1 mouse cellular context compared by ENCODE assay signal in the genomic region with DNA sequence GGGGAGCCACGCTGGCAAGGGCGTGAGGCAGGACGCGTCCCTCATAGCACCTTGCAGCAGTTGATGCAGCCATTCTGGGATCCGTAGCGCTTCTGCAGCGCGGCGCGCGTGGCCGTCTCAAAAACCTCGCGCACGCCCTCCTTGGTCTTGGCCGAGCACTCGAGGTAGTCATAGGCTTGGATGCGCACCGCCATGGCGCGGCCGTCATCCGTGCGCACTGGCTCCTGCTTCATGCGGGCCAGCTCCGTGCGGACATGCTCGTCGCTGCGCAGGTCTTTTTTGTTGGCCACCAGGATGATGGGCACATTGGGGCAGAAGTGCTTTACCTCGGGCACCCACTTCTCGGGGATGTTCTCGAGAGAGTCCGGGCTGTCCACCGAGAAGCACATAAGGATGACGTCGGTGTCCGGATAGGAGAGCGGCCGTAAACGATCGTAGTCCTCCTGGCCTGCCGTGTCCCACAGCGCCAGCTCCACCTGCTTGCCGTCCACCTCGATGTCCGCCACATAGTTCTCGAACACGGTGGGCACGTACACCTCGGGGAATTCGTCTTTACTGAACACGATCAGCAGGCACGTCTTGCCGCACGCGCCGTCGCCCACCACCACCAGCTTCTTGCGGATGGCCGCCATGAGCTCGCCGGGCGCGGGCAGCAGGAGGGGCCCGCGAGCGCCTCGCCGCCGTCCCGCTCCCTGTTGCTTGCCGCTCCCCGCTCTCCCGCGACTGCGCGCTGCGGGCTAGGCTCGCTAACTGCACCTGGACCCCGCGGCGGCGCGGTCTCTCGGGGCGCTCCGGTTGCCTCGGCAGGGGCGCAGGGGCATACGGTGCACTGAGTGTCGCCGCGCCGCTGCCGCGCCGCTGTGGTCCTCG.
TF ChIP-seq lines count a peak whose summit lies in the region.

No protein-coding gene starts in this region.

TF ChIP-seq in CH12.LX, 34 proteins besides CTCF, POLR2A, EP300 and RAD21 (continued from another document):
- TF ChIP-seq BHLHE40 (IDR thresholded peaks at IDR 0.05; ENCODE audit: low read depth, low read length) (peak; percentile 26; the same call in 1 of the 2 replicates), MXI1 (IDR thresholded peaks at IDR 0.05; ENCODE audit: low read depth, low read length) (no peak; the same call in 1 of the 2 replicates), JUN (IDR thresholded peaks at IDR 0.05; ENCODE audit: insufficient read depth, low read depth, low read length) (no peak), ETS1 (conservative IDR thresholded peaks at IDR 0.05; ENCODE audit: low read depth, low read length) (no peak), SMC3 (IDR thresholded peaks at IDR 0.05; ENCODE audit: low read depth, low read length) (no peak), KAT2A (IDR thresholded peaks at IDR 0.05; ENCODE audit: insufficient replicate concordance, low read length) (0 out of 2 replicates have a peak, but pooled peaks have one; percentile 11), MYC (IDR thresholded peaks at IDR 0.05; ENCODE audit: low read depth, low read length) (no peak), ZNF384 (IDR thresholded peaks at IDR 0.05; ENCODE audit: low read depth, low read length) (no peak), TBP (conservative IDR thresholded peaks at IDR 0.05; ENCODE audit: low read depth, low read length) (no peak), HCFC1 (IDR thresholded peaks at IDR 0.05; ENCODE audit: low read depth, low read length) (peak; percentile 27; the same call in 1 of the 2 replicates), ELF1 (IDR thresholded peaks at IDR 0.05; ENCODE audit: low read depth, low read length) (0 out of 2 replicates have a peak, but pooled peaks have one; percentile 3), NELFE (IDR thresholded peaks at IDR 0.05; ENCODE audit: low read depth, low read length) (no peak), USF2 (conservative IDR thresholded peaks at IDR 0.05; ENCODE audit: low read depth, low read length) (no peak), PAX5 (IDR thresholded peaks at IDR 0.05; ENCODE audit: low read length) (no peak), MEF2A (IDR thresholded peaks at IDR 0.05; ENCODE audit: borderline replicate concordance, low read depth, low read length) (no peak), POLR2AphosphoS2 (IDR thresholded peaks at IDR 0.05; ENCODE audit: low read depth, low read length) (0 out of 2 replicates have a peak, but pooled peaks have one; percentile 13), RCOR1 (conservative IDR thresholded peaks at IDR 0.05; ENCODE audit: low read depth, low read length) (no peak), UBTF (IDR thresholded peaks at IDR 0.05; ENCODE audit: low read depth, low read length) (no peak; the same call in none of the 2 replicates), USF1 (IDR thresholded peaks at IDR 0.05; ENCODE audit: low read depth, low read length) (no peak), MAFK (IDR thresholded peaks at IDR 0.05; ENCODE audit: insufficient replicate concordance, low read length) (no peak), MAX (IDR thresholded peaks at IDR 0.05; ENCODE audit: low read length) (no peak; the same call in 1 of the 2 replicates)
